Mouse (Mus musculus) frontal cortex, adult (tissue): Measurements from ENCODE around the gene Isoc2a.

Experiments used
- ATAC-seq: cut with Nextera tagmentation; 2 replicates; pipeline ENCODE4 v1.9.2; 2017; ENCODE audit warnings: mild to moderate bottlenecking, moderate library complexity, mixed read lengths; ENCODE audit not compliant: low TSS enrichment

Isoc2a gene

GRCm38 (mm10) chr7:4918681-4919080 lies 41.7 kb downstream of the Isoc2a start:
- ATAC-seq, result no peak

DNA sequence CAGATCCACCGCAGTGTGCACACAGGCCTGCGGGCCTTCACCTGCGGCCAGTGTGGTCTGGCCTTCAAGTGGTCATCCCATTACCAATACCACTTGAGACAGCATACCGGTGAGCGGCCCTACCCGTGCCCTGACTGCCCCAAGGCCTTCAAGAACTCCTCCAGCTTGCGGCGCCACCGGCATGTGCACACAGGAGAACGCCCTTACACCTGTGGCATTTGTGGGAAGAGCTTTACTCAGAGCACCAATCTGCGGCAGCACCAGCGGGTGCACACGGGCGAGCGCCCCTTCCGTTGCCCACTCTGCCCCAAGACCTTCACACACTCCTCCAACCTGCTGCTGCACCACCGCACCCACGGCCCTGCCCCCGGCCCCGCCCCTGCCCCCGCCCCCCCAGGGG lies 42.1 kb downstream of the Isoc2a start:
- no peak for ATAC-seq

DNA sequence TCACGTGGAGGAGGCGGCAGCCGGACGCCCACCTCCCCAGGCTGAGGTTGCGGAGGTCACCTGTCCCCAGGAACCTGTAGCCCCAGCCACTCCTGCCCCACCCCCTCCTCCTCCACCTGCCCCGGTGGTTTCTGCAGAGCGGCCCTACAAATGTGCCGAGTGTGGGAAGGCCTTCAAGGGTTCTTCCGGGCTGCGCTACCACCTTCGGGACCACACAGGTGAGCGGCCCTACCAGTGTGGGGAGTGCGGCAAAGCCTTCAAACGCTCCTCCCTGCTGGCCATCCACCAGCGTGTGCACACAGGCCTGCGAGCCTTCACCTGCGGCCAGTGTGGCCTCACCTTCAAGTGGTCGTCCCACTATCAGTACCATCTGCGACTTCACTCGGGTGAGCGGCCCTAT lies 43.0 kb downstream of the Isoc2a start:
- no peak for ATAC-seq

DNA sequence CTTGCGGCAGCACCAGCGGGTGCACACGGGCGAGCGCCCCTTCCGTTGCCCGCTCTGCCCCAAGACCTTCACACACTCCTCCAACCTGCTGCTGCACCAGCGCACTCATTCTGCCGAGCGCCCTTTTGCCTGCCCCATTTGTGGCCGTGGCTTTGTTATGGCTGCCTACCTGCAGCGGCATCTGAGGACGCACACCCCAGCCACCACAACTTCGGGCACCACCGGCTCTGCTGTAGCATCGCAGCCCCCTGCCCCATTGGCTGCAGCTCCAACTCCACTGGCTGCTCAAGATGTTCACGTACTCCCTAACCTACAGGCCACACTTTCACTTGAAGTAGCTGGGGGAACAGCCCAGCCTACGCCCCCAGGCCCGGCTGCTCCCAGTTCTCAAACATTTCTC lies 43.5 kb downstream of the Isoc2a start:
- no peak for ATAC-seq

- no peak for ATAC-seq
Observed at GRCm38 (mm10) chr7:4920976-4921823, 44.2 kb downstream of the Isoc2a start.

DNA sequence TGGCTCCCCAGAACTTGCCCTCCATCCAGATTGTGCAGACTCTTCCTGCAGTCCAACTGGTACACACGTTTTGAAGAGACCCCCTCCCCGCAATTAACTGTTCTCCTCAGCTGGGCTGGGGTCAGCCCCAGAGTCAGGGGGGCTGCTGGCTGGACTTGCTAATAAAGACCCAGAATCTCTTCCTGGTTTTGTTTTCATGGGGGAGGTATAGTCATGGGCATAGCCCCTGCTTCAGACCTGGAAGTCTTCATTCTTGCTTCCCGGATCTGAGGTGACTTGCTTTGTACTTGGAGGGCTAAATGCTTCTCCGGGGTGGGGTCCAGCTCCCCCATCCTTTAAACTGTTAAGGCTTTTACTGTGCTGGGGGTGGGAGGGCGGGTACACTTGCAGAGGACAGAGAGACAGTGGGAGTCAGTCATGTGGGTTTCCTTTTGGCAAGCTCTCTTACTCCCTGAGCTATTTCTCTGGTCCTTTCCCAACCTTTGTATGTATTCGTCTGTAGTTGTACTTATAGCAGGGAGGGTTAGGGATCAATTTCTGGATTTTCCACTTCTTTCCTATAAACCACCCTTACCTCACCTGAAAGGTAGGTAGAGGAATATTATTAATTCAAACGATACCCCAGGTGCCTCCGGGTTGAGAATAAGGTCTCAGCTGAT lies 45.0 kb downstream of the Isoc2a start, which contains the start of gene Nat14:
TSS of gene Nat14 (plus strand) at position 205 of the 659 bp plus-strand sequence.
- ATAC-seq, result no peak

- ATAC-seq, result peak; percentile 68
Observed at GRCm38 (mm10) chr7:4922508-4922907, 45.6 kb downstream of the Isoc2a start.

- ATAC-seq, result 0 out of 2 replicates have a peak, but pooled peaks have one; percentile 10
Observed at GRCm38 (mm10) chr7:4922931-4923565, 46.1 kb downstream of the Isoc2a start.

GRCm38 (mm10) chr7:4923586-4924364 lies 46.8 kb downstream of the Isoc2a start:
- peak; percentile 41 for ATAC-seq

DNA sequence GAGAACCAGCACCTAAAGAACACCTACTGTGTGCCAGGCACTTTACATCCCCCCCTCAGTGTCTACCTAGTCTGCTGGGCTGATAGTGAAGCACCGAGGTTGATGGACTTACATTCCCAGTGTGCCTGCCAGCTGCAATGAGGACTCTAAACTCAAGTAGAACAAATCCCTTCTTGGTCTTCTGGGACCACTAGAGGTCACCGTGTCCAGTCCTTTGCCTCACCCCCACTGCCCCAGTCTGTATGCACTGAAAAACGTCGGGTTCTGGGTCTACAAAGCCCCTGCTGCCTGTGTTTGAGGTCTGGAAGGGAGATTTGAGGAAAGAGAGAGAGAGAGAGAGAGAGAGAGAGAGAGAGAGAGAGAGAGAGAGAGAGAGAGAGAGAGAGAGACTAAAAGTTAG lies 47.5 kb downstream of the Isoc2a start:
- no peak for ATAC-seq

DNA sequence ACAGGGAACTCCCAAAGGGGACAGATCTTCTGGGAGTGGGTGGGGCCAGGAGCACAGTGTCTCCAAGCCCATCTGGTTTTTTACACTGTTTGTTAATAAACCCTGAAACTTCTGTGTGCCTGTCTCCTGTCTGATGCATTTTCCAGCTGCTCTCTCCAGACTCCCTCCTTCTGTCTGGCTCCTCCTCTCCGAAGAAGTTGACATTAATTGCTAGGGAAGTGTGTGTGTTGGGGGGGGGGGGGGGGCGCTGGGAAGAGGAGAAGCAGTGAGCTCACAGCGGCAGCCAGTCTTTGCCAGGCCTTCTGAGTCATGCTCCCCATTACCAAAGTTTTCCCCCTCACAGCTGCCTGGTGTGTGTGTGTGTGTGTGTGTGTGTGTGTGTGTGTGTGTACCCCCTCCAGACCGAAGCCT lies 47.9 kb downstream of the Isoc2a start:
- no peak; the same call in 1 of the 2 replicates for ATAC-seq

DNA sequence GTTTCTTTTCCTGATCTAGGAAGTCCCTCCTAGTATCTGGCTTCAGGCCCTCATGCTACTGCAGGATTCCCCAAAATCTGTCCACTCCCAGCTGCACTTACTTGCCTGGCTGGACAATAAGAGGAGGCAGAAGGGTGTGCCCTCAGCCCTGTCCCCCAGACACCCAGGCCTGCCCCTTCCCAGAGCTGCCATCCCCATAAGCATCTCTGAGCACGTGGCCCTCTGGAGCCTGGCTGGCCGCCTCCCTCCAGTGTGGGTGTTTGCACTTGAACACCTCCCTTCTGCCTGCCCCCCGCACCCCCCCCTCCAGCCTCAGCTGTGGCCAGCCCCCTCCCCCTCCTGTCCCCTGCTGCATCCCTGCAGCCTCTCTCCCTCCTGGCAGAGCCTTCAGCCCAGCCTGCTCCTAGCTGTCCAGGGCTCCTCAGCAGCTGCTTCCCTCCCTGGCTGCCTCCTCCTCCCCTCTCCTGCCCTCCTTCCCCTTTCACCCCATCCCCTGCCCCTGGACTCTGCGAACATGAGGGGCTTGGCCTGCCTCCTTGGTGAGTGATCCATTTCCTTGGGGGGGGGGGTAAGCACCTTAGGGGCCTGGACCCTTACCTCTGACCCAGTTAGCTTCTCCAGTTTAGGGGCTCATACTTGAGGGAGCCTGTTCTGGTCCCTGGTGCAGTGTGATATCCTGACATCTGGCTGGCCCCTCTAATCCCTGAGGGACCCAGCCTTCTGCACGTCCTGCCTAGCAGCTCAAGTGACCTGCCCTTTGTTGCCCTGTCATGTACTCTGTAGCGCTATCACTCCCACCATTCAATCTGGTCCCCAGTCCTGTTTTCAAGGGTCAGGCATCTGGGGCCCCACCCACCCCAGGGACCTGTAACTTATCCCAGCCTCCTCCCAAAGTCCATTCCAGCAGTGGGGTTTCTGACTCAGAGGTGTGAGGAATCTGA lies 48.8 kb downstream of the Isoc2a start, which contains the start of gene Ssc5d:
TSS of gene Ssc5d (plus strand) at position 345 of the 941 bp plus-strand sequence.
- no peak for ATAC-seq

DNA sequence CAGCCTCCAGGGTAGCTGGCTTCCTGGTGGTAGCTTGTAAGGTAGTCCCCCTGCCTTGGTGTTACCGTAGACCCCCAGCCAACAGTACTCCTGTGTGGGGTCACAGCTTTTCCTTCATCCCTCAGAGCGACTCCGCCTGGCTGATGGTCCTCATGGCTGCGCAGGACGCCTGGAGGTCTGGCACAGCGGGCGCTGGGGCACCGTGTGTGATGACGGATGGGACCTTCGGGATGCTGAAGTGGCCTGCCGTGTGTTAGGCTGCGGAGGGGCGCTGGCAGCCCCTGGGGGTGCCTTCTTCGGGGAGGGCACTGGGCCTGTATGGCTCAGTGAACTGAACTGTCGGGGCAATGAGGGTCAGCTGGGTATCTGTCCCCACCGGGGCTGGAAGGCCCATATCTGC lies 49.9 kb downstream of the Isoc2a start:
- ATAC-seq, result no peak

- ATAC-seq, result no peak
Observed at GRCm38 (mm10) chr7:4927711-4928110, 50.8 kb downstream of the Isoc2a start.

DNA sequence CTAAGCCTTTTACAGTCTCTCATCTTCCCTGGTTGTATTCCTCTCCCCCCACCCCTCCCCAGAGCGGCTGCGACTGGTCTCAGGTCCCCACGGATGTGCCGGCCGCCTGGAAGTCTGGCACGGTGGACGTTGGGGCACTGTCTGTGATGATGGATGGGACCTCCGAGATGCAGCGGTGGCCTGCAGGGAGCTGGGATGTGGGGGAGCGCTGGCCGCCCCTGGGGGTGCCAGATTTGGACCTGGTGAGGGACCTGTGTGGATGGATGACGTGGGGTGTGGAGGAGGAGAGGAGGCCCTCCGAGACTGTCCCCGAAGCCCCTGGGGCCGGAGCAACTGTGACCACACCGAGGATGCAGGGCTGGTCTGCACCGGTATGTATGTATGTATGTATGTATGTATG lies 51.4 kb downstream of the Isoc2a start:
- no peak for ATAC-seq

DNA sequence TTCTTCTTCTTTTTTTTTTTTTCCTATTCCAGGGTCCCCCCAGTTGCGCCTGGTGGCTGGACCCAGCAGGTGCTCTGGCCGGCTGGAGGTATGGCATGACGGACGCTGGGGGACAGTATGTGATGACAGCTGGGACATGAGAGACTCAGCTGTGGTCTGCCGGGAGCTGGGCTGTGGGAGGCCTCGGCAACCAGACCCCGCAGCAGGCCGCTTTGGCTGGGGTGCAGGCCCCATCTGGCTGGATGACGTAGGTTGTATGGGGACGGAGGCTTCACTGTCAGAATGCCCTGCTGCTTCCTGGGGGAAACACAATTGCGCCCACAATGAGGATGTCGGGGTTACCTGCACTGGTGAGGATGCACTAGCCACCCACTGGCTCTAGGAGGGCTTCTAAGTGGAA lies 56.1 kb downstream of the Isoc2a start:
- no peak for ATAC-seq

DNA sequence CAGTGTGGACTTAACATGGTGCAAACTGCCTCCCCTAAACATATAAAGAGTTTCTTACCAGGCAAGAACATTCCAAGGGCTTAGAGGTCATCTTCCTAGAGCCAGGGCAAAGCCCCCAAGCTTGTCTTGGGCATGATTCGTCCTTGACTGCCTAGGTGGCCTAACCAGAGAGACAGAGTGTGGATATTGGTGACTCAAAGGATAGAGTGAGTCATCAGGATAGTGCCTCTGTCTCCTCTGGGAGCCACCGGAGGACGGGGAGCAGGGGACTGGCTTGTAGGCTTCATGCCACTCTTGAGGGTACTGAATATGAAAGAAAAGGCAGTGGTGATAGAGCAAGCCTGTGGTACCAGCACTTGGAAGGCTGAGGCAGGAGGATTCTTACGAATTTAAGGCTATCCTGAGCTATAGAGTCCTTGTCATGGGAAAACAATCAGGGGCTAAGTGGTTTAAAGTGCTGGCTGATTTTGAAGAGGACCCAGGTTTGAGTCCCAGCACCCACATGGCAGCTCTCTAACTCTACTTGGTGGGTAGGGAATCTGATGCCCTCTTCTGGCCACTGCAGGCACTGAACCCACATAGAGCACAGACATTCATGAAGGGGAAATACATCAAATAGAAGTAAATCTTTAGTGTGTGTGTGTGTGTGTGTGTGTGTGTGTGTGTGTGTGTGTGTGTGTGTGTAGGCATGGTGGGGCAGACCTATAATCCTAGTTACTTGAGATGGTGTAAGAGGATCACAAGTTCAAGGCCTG lies 57.4 kb downstream of the Isoc2a start:
- ATAC-seq, result no peak

- no peak for ATAC-seq
Observed at GRCm38 (mm10) chr7:4936832-4937231, 59.9 kb downstream of the Isoc2a start.

- ATAC-seq, result no peak
Observed at GRCm38 (mm10) chr7:4937392-4937791, 60.4 kb downstream of the Isoc2a start.

- ATAC-seq, result no peak
Observed at GRCm38 (mm10) chr7:4938456-4938855, 61.5 kb downstream of the Isoc2a start.
